Mouse (Mus musculus): ENCODE data around the gene Marf1. TPM values are rescaled to one million over a fixed set of nuclear protein-coding genes. Genes with fewer than 3 reads are reported as not detected.
A peak's percentile ranks its signal among the peaks of the same experiment; 100 is the strongest.

The Marf1 gene
- 16.0 and 16.1 TPM in 2 replicates for polyA plus RNA-seq (2016; fragmentation: Nextera tagmentation; extraction: Ambion mirVana)

- ATAC-seq (ENCODE audit: low FRiP score, low read depth): peak; percentile 90
- Histone ChIP-seq H3K27me3 (no peaks in the 10 kb centered on the region), H3K9ac (replicated peaks) (peak within 1 kb of the TSS; percentile 84), H3K27ac (replicated peaks) (peak within 1 kb of the TSS; percentile 78), H3K4me1 (peaks cover 26% of the 10 kb centered on the region), H3K36me3 (no peaks in the 10 kb centered on the region), H3K9me3 (no peaks in the 10 kb centered on the region), H3K4me2 (replicated peaks) (peak within 1 kb of the TSS; percentile 77), H3K4me3 (peak within 1 kb of the TSS; percentile 77)
- WGBS: under 1% methylated on average over 43 of the region's 43 CpGs
Measured at GRCm38 (mm10) chr16:14162988-14163416, at the start of gene Marf1, which contains the start of gene Nde1. Marf1 (minus strand) TSS chr16:14163351. Nde1 (plus strand) TSS chr16:14163275.

- Histone ChIP-seq H3K36me3 (no peaks in the 10 kb centered on the region), H3K4me3 (no peak overlapping the region), H3K4me1 (no peaks in the 10 kb centered on the region), H3K27ac (replicated peaks) (no peak overlapping the region), H3K9me3 (no peaks in the 10 kb centered on the region), H3K4me2 (replicated peaks) (no peak overlapping the region), H3K9ac (replicated peaks) (no peak overlapping the region), H3K27me3 (no peaks in the 10 kb centered on the region)
- WGBS: 76% methylated on average over 4 of the region's 4 CpGs
- ATAC-seq (ENCODE audit: low FRiP score, low read depth): no peak
Measured at GRCm38 (mm10) chr16:14198798-14199197, 35.6 kb upstream of the Marf1 start.

- ATAC-seq (ENCODE audit: low FRiP score, low read depth): no peak
- 23% methylated on average over 1 of the region's 1 CpGs for WGBS
- H3K36me3 ChIP-seq: peaks cover 28% of the 10 kb centered on the region
- no peak overlapping the region for H3K27ac ChIP-seq (replicated peaks)
- no peaks in the 10 kb centered on the region for H3K4me1 ChIP-seq
- no peaks in the 10 kb centered on the region for H3K27me3 ChIP-seq
- H3K9me3 ChIP-seq: no peaks in the 10 kb centered on the region
- H3K4me2 ChIP-seq (replicated peaks): no peak overlapping the region
- no peak overlapping the region for H3K4me3 ChIP-seq
- H3K9ac ChIP-seq (replicated peaks): no peak overlapping the region
Measured at GRCm38 (mm10) chr16:14195427-14195826, 32.3 kb upstream of the Marf1 start.

GRCm38 (mm10) chr16:14194164-14194950 is 31.2 kb upstream of the Marf1 start:
- Histone ChIP-seq H3K9ac (replicated peaks) (no peak overlapping the region), H3K36me3 (peaks cover 39% of the 10 kb centered on the region), H3K27me3 (no peaks in the 10 kb centered on the region), H3K27ac (replicated peaks) (no peak overlapping the region), H3K4me3 (no peak overlapping the region), H3K4me1 (no peaks in the 10 kb centered on the region), H3K4me2 (replicated peaks) (no peak overlapping the region), H3K9me3 (no peaks in the 10 kb centered on the region)
- 52% methylated on average over 9 of the region's 9 CpGs for WGBS
- ATAC-seq (ENCODE audit: low FRiP score, low read depth): no peak

GRCm38 (mm10) chr16:14185516-14185915 is 22.4 kb upstream of the Marf1 start:
- Histone ChIP-seq H3K4me1 (no peaks in the 10 kb centered on the region), H3K27ac (replicated peaks) (no peak overlapping the region), H3K36me3 (peaks cover 93% of the 10 kb centered on the region), H3K9ac (replicated peaks) (no peak overlapping the region), H3K4me2 (replicated peaks) (no peak overlapping the region), H3K27me3 (no peaks in the 10 kb centered on the region), H3K9me3 (no peaks in the 10 kb centered on the region), H3K4me3 (no peak overlapping the region)
- 95% methylated on average over 5 of the region's 5 CpGs for WGBS
- ATAC-seq (ENCODE audit: low FRiP score, low read depth): no peak

GRCm38 (mm10) chr16:14183856-14184255 is 20.7 kb upstream of the Marf1 start:
- Histone ChIP-seq H3K27ac (replicated peaks) (no peak overlapping the region), H3K4me2 (replicated peaks) (no peak overlapping the region), H3K27me3 (no peaks in the 10 kb centered on the region), H3K4me1 (no peaks in the 10 kb centered on the region), H3K9ac (replicated peaks) (no peak overlapping the region), H3K4me3 (no peak overlapping the region), H3K9me3 (no peaks in the 10 kb centered on the region), H3K36me3 (peaks cover 84% of the 10 kb centered on the region)
- 88% methylated on average over 1 of the region's 1 CpGs for WGBS
- ATAC-seq (ENCODE audit: low FRiP score, low read depth): no peak

- Histone ChIP-seq H3K4me2 (replicated peaks) (no peak overlapping the region), H3K9ac (replicated peaks) (no peak overlapping the region), H3K4me3 (no peak overlapping the region), H3K36me3 (peaks cover 84% of the 10 kb centered on the region), H3K9me3 (no peaks in the 10 kb centered on the region), H3K4me1 (no peaks in the 10 kb centered on the region), H3K27me3 (no peaks in the 10 kb centered on the region), H3K27ac (replicated peaks) (no peak overlapping the region)
- WGBS: 93% methylated on average over 5 of the region's 5 CpGs
- ATAC-seq (ENCODE audit: low FRiP score, low read depth): no peak
Measured at GRCm38 (mm10) chr16:14182360-14182759, 19.2 kb upstream of the Marf1 start.

- H3K27ac ChIP-seq (replicated peaks): no peak overlapping the region
- H3K4me3 ChIP-seq: no peak overlapping the region
- no peaks in the 10 kb centered on the region for H3K4me1 ChIP-seq
- no peaks in the 10 kb centered on the region for H3K9me3 ChIP-seq
- 79% methylated on average over 6 of the region's 6 CpGs for WGBS
- ATAC-seq (ENCODE audit: low FRiP score, low read depth): no peak
- H3K4me2 ChIP-seq (replicated peaks): no peak overlapping the region
- H3K36me3 ChIP-seq: peaks cover 83% of the 10 kb centered on the region
- no peak overlapping the region for H3K9ac ChIP-seq (replicated peaks)
- no peaks in the 10 kb centered on the region for H3K27me3 ChIP-seq
Measured at GRCm38 (mm10) chr16:14180163-14180733, 17.1 kb upstream of the Marf1 start.

GRCm38 (mm10) chr16:14178041-14178440 is 14.9 kb upstream of the Marf1 start:
- Histone ChIP-seq H3K9me3 (no peaks in the 10 kb centered on the region), H3K9ac (replicated peaks) (no peak overlapping the region), H3K36me3 (peaks cover 83% of the 10 kb centered on the region), H3K4me3 (no peak overlapping the region), H3K27me3 (no peaks in the 10 kb centered on the region), H3K27ac (replicated peaks) (no peak overlapping the region), H3K4me1 (no peaks in the 10 kb centered on the region), H3K4me2 (replicated peaks) (no peak overlapping the region)
- no peak for ATAC-seq (ENCODE audit: low FRiP score, low read depth)
- 80% methylated on average over 3 of the region's 3 CpGs for WGBS

GRCm38 (mm10) chr16:14169706-14170105 is 6.6 kb upstream of the Marf1 start:
- no peak overlapping the region for H3K9ac ChIP-seq (replicated peaks)
- no peak for ATAC-seq (ENCODE audit: low FRiP score, low read depth)
- no peaks in the 10 kb centered on the region for H3K9me3 ChIP-seq
- peaks cover 10% of the 10 kb centered on the region for H3K4me1 ChIP-seq
- 93% methylated on average over 1 of the region's 1 CpGs for WGBS
- H3K27ac ChIP-seq (replicated peaks): no peak overlapping the region
- peaks cover 51% of the 10 kb centered on the region for H3K36me3 ChIP-seq
- no peaks in the 10 kb centered on the region for H3K27me3 ChIP-seq
- H3K4me3 ChIP-seq: no peak overlapping the region
- H3K4me2 ChIP-seq (replicated peaks): no peak overlapping the region

GRCm38 (mm10) chr16:14166490-14166889 is 3.3 kb upstream of the Marf1 start:
- peaks cover 21% of the 10 kb centered on the region for H3K36me3 ChIP-seq
- H3K9me3 ChIP-seq: no peaks in the 10 kb centered on the region
- H3K27me3 ChIP-seq: no peaks in the 10 kb centered on the region
- ATAC-seq (ENCODE audit: low FRiP score, low read depth): no peak
- H3K4me1 ChIP-seq: peaks cover 21% of the 10 kb centered on the region
- H3K4me3 ChIP-seq: no peak overlapping the region
- H3K4me2 ChIP-seq (replicated peaks): no peak overlapping the region
- H3K27ac ChIP-seq (replicated peaks): no peak overlapping the region
- 89% methylated on average over 4 of the region's 4 CpGs for WGBS
- no peak overlapping the region for H3K9ac ChIP-seq (replicated peaks)

- Histone ChIP-seq H3K36me3 (no peaks in the 10 kb centered on the region; the same call in 1 of the 2 replicates), H3K27ac (replicated peaks) (peak overlapping the region; percentile 78; the same call in 1 of the 2 replicates), H3K27me3 (no peaks in the 10 kb centered on the region), H3K9me3 (no peaks in the 10 kb centered on the region), H3K9ac (replicated peaks) (peak overlapping the region; percentile 84), H3K4me3 (peak overlapping the region; percentile 77), H3K4me1 (peaks cover 21% of the 10 kb centered on the region), H3K4me2 (replicated peaks) (peak overlapping the region; percentile 77)
- 3% methylated on average over 10 of the region's 10 CpGs for WGBS
- no peak for ATAC-seq (ENCODE audit: low FRiP score, low read depth)
Measured at GRCm38 (mm10) chr16:14163731-14164130, 580 bp upstream of the Marf1 start.
